Mouse (Mus musculus): ENCODE measurements around the gene Fmo1. TPM values are rescaled to one million over a fixed set of nuclear protein-coding genes. Genes with fewer than 3 reads are reported as not detected.
"Not testable (repeated sequence)": the region's sequence is repeated elsewhere in the genome, so short reads cannot be mapped to it uniquely, and the experiment has no call there.

The Fmo1 gene
- polyA plus RNA-seq, 1 experiment = 61.4 TPM

GRCm38 (mm10) chr1:162805011-162805410, 61.4 kb downstream of the Fmo1 start:
- no peak for DNase-seq (ENCODE audit: low read depth)

- DNase-seq (ENCODE audit: low read depth) = no peak
Measured at GRCm38 (mm10) chr1:162796441-162796840, 70.0 kb downstream of the Fmo1 start.

DNA sequence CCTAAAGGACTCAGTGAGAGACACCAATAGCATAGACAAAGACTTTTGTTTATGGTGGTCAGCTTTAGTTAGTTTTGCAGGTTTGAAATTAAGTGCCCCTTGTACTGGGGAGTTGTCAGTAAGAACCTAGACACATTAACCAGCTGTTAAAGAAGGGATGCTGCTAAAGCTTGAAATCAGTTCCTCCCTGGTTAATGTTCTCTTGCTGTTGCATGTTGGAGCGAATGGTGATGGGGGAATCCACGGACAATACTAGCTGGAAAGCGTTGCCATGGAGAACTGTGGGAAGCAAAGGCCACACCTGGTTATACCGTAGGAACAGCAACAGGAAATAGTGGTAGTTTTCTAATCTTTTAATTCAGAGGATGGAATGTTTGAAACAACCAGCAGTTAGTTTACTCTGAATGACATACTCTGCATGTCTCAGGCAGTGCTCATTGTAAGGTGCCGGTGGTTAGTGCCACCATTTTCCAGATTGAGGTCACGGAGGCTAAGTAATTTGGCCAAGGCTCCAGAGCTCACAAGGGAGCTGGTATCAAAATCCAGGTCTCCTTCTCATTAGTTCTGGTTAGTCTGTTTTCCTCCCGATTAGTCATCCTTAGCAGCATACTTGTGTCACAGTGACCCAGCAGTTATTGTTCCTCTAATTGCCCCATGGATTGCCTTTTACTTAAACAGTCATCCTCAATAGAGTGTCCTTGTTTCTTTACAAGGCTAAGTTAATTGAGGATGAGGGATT, 73.9 kb downstream of the Fmo1 start:
- no peak for DNase-seq (ENCODE audit: low read depth)

DNA sequence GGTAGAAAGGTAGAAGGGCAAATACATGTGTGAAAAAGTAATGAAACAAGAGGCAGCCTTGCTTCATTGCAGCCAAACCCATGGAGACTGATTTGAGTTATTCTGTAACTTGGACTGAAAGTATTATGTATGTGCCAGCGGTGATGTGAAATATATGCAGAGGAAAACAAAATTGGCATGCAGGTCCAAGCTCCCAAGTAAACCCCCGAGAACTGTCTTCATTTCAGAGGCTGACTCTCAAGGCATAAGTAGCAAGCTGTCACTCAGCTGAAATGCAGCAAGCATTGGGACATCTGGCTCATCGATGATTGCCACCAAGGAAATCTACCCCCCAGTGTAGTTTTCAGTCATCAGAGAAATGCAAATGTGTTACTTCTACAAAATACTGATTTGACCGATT, 81.2 kb downstream of the Fmo1 start:
- DNase-seq (ENCODE audit: low read depth) = no peak

GRCm38 (mm10) chr1:162783669-162784248, 82.7 kb downstream of the Fmo1 start:
- DNase-seq (ENCODE audit: low read depth) = no peak

DNA sequence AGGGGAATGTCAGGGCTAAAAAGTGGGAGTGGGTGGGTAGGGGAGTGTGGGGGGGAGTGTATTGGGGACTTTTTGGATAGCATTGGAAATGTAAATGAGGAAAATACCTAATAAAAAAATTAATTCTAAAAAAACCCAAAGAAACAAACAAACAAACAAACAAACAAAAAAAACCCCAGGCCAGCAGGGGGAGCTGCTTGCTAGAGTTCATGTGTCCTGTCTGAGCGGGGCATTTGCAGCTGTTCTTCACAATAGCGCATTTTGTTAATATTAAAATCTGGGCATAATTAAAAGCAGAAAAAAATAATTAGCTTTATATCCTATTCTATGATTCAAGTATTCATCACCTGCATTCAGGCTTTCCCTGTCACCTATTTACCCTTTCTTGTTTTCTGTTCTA, 85.4 kb downstream of the Fmo1 start:
- not testable (repeated sequence) for DNase-seq (ENCODE audit: low read depth)

Other genes with a start within 250 kb of the Fmo1 start
- 1.0 and 3.6 TPM in 2 replicates for gene Myoc, start 227.5 kb downstream of the Fmo1 start, polyA plus RNA-seq (2012; rRNA removed)
- not detected in 2 replicates for gene Myocos, start 208.4 kb downstream of the Fmo1 start, polyA plus RNA-seq (2012; rRNA removed)
- 18.4 and 33.1 TPM in 2 replicates for gene Prrc2c, start 126.1 kb downstream of the Fmo1 start, polyA plus RNA-seq (2012; rRNA removed)
- gene Fmo4, start 52.6 kb downstream of the Fmo1 start, polyA plus RNA-seq (2012; rRNA removed) = 0.71 and 0.73 TPM in 2 replicates
- 34.9 and 36.4 TPM in 2 replicates for gene Fmo2, start 32.1 kb upstream of the Fmo1 start, polyA plus RNA-seq (2012; rRNA removed)
- gene Fmo6, start 70.9 kb upstream of the Fmo1 start, polyA plus RNA-seq (2012; rRNA removed) = 0.18 TPM in 1 of 2 replicates, not detected in the other
- gene Fmo3, start 117.9 kb upstream of the Fmo1 start, polyA plus RNA-seq (2012; rRNA removed) = 1.2 and 1.6 TPM in 2 replicates
- not detected in 2 replicates for gene Mroh9, start 219.1 kb upstream of the Fmo1 start, polyA plus RNA-seq (2012; rRNA removed)